Mouse (Mus musculus) skeletal muscle tissue, adult 2 months (tissue): ENCODE measurements around the gene Ptprd.

Source experiments
- DNase-seq: peaks from one replicate; pipeline ENCODE4 v3.0.0-alpha.2; 2012; ENCODE audit warnings: low read depth, low spot score

Gene Ptprd

GRCm38 (mm10) chr4:76405862-76406454, 1805.8 kb downstream of the Ptprd start:
- DNase-seq, result no peak

- no peak for DNase-seq
Observed at GRCm38 (mm10) chr4:76403219-76403618, 1808.5 kb downstream of the Ptprd start.

GRCm38 (mm10) chr4:76387887-76388286, 1823.9 kb downstream of the Ptprd start:
- DNase-seq, result no peak

- no peak for DNase-seq
Observed at GRCm38 (mm10) chr4:76386978-76387824, 1824.6 kb downstream of the Ptprd start.

- no peak for DNase-seq
Observed at GRCm38 (mm10) chr4:76385818-76386217, 1825.9 kb downstream of the Ptprd start.

- no peak for DNase-seq
Observed at GRCm38 (mm10) chr4:76380312-76380917, 1831.3 kb downstream of the Ptprd start.

- DNase-seq, result peak; percentile 38
Observed at GRCm38 (mm10) chr4:76370041-76370880, 1841.5 kb downstream of the Ptprd start.

GRCm38 (mm10) chr4:76369101-76369500, 1842.7 kb downstream of the Ptprd start:
- DNase-seq, result no peak

- DNase-seq, result no peak
Observed at GRCm38 (mm10) chr4:76368291-76368690, 1843.5 kb downstream of the Ptprd start.

- no peak for DNase-seq
Observed at GRCm38 (mm10) chr4:76367285-76367684, 1844.5 kb downstream of the Ptprd start.

GRCm38 (mm10) chr4:76365871-76366270, 1845.9 kb downstream of the Ptprd start:
- no peak for DNase-seq

- DNase-seq, result no peak
Observed at GRCm38 (mm10) chr4:76361546-76361945, 1850.2 kb downstream of the Ptprd start.

GRCm38 (mm10) chr4:76354167-76354566, 1857.6 kb downstream of the Ptprd start:
- DNase-seq, result no peak

- DNase-seq, result no peak
Observed at GRCm38 (mm10) chr4:76352468-76352867, 1859.3 kb downstream of the Ptprd start.

GRCm38 (mm10) chr4:76351201-76351979, 1860.4 kb downstream of the Ptprd start:
- no peak for DNase-seq

GRCm38 (mm10) chr4:76350241-76350962, 1861.4 kb downstream of the Ptprd start:
- no peak for DNase-seq

- DNase-seq, result no peak
Observed at GRCm38 (mm10) chr4:76344059-76344458, 1867.7 kb downstream of the Ptprd start.

GRCm38 (mm10) chr4:76337926-76338325, 1873.8 kb downstream of the Ptprd start:
- no peak for DNase-seq

GRCm38 (mm10) chr4:76327346-76327745, 1884.4 kb downstream of the Ptprd start:
- peak; percentile 64 for DNase-seq

GRCm38 (mm10) chr4:76325646-76326045, 1886.1 kb downstream of the Ptprd start:
- DNase-seq, result no peak
